Mouse (Mus musculus) heart, embryonic 16.5 days (tissue): ENCODE data around the gene Prl7b1. TPM values are rescaled to one million over a fixed set of nuclear protein-coding genes. Genes with fewer than 3 reads are reported as not detected.

Source experiments
- ATAC-seq: fragments of 200-750 bp; cut with Nextera tagmentation; replicated peaks from 2 replicates; pipeline ENCODE4 v1.8.0; 2017; ENCODE audit warnings: moderate number of reproducible peaks; ENCODE audit not compliant: insufficient read depth, low FRiP score; ENCODE audit errors: extremely low read depth
- H3K27ac ChIP-seq: fragments of 300-500 bp; sonication (generic); 2 replicates; pipeline ENCODE4 v1.5.1; 2014; ENCODE audit warnings: mild to moderate bottlenecking, low read length, control low read depth, moderate library complexity
- H3K27me3 ChIP-seq: fragments of 300-500 bp; sonication (generic); 2 replicates; pipeline ENCODE4 v1.6.1; 2014; ENCODE audit warnings: low read length, mixed read lengths; ENCODE audit not compliant: control insufficient read depth, insufficient read depth
- H3K36me3 ChIP-seq: fragments of 300-500 bp; sonication (generic); 2 replicates; pipeline ENCODE4 v1.6.1; 2014; ENCODE audit not compliant: control insufficient read depth, insufficient read depth
- H3K4me1 ChIP-seq: fragments of 300-500 bp; sonication (generic); 2 replicates; pipeline ENCODE4 v1.6.1; 2014; ENCODE audit warnings: low read length, mixed read lengths; ENCODE audit not compliant: control insufficient read depth, insufficient read depth
- H3K4me2 ChIP-seq: fragments of 300-500 bp; sonication (generic); 2 replicates; pipeline ENCODE4 v1.6.1; 2014; ENCODE audit warnings: low read depth, mild to moderate bottlenecking, control low read depth, low read length
- H3K4me3 ChIP-seq: fragments of 300-500 bp; sonication (generic); 2 replicates; pipeline ENCODE4 v1.5.1; 2014; ENCODE audit warnings: mild to moderate bottlenecking, control low read depth, low read length
- H3K9ac ChIP-seq: fragments of 300-500 bp; sonication (generic); 2 replicates; pipeline ENCODE4 v1.6.1; 2014; ENCODE audit warnings: low read length, control low read depth
- H3K9me3 ChIP-seq: fragments of 300-500 bp; sonication (generic); replicated peaks from 2 replicates; pipeline ENCODE4 v1.6.1; 2016; ENCODE audit warnings: low read length; ENCODE audit not compliant: control insufficient read depth
- WGBS: fragments of 180-500 bp; shearing (Covaris S2); extraction: QIAGEN DNeasy Blood & Tissue Kit; methylation state at CpG from one replicate; pipeline ENCODE4 v1.1.7; 2014; 5-methylcytosine and 5-hydroxymethylcytosine counted together
- polyA plus RNA-seq: library from polyadenylated mRNA; unstranded; fragments of >200 nt; fragmentation: Nextera tagmentation; extraction: Ambion mirVana; gene quantifications from 2 replicates; pipeline ENCODE4 v1.2.1, GENCODE M21; 2015

Prl7b1 gene
- not detected in 2 replicates for polyA plus RNA-seq

DNA sequence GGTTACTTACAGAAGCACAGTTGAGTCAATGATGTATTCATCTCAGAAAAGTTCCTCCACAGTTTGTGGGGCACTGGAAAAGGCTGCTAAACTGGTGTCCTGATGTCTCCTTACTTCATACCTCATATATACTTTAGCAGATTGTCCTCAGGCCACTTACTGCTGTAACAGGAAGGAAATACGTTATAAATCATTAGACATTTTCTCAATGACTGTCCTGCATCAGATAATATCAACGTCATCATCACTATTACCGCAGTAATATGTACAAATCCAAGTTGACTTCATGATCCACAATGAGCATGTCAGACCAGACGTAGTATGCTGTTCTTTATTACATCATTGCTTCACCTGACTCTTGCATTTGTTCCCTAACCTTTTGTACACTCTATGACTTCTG, at the start of gene Prl7b1:
Gene Prl7b1, minus strand, starts transcription at position 101 of the 400 bp plus-strand sequence.
- Histone ChIP-seq H3K4me2 (no peak within 1 kb of the TSS), H3K36me3 (no peaks in the 10 kb centered on the region), H3K9me3 (no peaks in the 10 kb centered on the region), H3K27me3 (no peaks in the 10 kb centered on the region), H3K9ac (no peak within 1 kb of the TSS), H3K4me1 (no peaks in the 10 kb centered on the region), H3K27ac (no peak within 1 kb of the TSS), H3K4me3 (no peak within 1 kb of the TSS)
- ATAC-seq: no peak
- WGBS: 52% methylated on average over 4 of the region's 4 CpGs

DNA sequence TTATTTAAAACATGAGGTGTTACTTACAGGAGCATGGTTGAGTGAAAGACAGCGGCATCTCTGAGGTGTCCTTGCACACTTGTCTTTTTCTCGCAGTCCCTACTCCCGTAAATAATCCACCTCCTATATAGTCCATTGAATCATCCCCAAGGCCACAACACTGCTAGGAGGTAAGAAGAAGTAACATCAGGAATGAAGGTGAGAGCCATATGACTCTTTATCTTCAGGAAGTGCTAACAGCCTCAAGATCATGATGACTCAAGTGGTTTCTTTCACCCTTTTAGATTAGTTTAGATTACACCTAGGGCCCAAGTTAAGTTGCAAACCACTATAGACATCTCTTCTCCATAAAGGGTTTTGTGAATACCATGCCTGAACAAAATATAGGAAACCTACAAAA, 32.0 kb upstream of the Prl7b1 start, which contains the start of gene Prl7a1:
Gene Prl7a1, minus strand, starts transcription at position 101 of the 400 bp plus-strand sequence.
- ATAC-seq: no peak
- Histone ChIP-seq H3K36me3 (no peaks in the 10 kb centered on the region), H3K27me3 (no peaks in the 10 kb centered on the region), H3K9ac (no peak within 1 kb of the TSS), H3K27ac (no peak within 1 kb of the TSS), H3K4me1 (no peaks in the 10 kb centered on the region), H3K4me2 (no peak within 1 kb of the TSS), H3K9me3 (no peaks in the 10 kb centered on the region), H3K4me3 (no peak within 1 kb of the TSS)
- 89% methylated on average over 3 of the region's 3 CpGs for WGBS

DNA sequence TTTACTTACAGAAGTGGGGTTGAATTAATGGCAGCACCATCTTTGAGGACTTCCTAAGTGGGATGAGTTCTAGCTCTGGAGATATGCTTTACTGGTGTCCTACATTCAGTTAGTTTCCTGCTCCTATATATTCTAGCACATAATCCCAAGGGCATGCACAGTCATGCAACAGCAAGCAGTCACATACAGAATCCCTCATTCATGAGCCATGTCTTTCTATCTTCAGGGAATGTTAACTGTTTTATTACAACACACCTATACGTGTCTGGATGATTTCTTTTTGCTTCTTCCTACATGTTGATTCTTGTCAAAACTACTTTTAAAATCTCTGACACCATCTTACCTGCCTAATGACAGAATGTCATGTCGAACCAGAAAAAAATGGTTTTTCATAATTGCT, 28.3 kb downstream of the Prl7b1 start, which contains the start of gene Prl8a1:
Gene Prl8a1, minus strand, starts transcription at position 101 of the 400 bp plus-strand sequence.
- Histone ChIP-seq H3K4me2 (no peak within 1 kb of the TSS), H3K36me3 (no peaks in the 10 kb centered on the region), H3K9ac (no peak within 1 kb of the TSS), H3K27ac (no peak within 1 kb of the TSS), H3K27me3 (no peaks in the 10 kb centered on the region), H3K4me3 (no peak within 1 kb of the TSS), H3K4me1 (no peaks in the 10 kb centered on the region), H3K9me3 (no peaks in the 10 kb centered on the region)
- WGBS: 74% methylated on average over 2 of the region's 2 CpGs
- no peak for ATAC-seq

DNA sequence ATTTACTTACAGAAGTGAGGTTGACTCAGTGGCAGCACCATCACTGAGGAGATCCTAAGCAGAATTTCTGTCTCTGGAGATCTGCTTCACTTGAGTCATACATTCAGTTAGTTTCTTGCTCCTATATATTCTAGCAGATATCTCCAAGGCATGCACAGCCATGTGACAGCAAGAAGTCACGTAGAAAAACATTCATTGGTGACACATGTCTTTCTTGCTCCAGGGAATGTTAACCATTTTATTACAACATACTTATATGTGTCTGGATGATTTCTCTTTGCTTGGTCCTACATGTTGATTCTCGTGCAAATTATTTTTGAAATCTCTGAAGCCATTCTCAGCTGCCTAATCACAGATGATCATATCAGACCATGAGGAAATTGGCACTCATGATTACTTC, 45.9 kb downstream of the Prl7b1 start, which contains the start of gene Prl8a9:
Gene Prl8a9, minus strand, starts transcription at position 101 of the 400 bp plus-strand sequence.
- WGBS: 69% methylated on average over 2 of the region's 2 CpGs
- H3K27me3 ChIP-seq: no peaks in the 10 kb centered on the region
- H3K4me3 ChIP-seq: no peak within 1 kb of the TSS
- no peaks in the 10 kb centered on the region for H3K9me3 ChIP-seq
- H3K36me3 ChIP-seq: no peaks in the 10 kb centered on the region
- no peaks in the 10 kb centered on the region for H3K4me1 ChIP-seq
- ATAC-seq: no peak
- no peak within 1 kb of the TSS for H3K9ac ChIP-seq
- H3K4me2 ChIP-seq: no peak within 1 kb of the TSS
- H3K27ac ChIP-seq: no peak within 1 kb of the TSS

DNA sequence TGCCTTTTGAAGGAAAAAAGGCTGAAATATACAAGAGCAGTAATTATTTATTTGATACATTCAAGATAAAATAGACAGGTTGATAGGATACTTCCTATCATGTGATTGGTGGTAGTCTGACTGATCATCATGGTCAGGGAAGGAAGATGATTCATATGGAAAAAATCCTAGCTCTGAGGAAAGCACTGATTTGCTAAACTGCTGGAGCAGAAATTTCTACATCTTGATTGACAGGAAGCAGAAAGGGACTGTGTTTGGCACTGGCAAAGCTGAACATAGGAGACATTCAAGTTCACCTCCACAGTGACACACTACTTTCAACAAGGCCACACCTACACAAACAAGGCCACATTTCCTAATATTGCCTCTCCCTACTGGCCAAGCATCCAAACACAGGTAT, 57.0 kb downstream of the Prl7b1 start:
- Histone ChIP-seq H3K36me3 (no peaks in the 10 kb centered on the region), H3K4me2 (no peak overlapping the region), H3K4me1 (no peaks in the 10 kb centered on the region), H3K4me3 (no peak overlapping the region), H3K9ac (no peak overlapping the region), H3K27ac (no peak overlapping the region), H3K27me3 (no peaks in the 10 kb centered on the region), H3K9me3 (no peaks in the 10 kb centered on the region)
- no peak for ATAC-seq

Other genes starting within 250 kb of the Prl7b1 start
- gene Prl2b1, start 219.7 kb downstream of the Prl7b1 start, polyA plus RNA-seq: not detected in 2 replicates
- gene Prl8a6, start 171.9 kb downstream of the Prl7b1 start, polyA plus RNA-seq: not detected in 2 replicates
- not detected in 2 replicates for gene Prl8a8, start 97.4 kb downstream of the Prl7b1 start, polyA plus RNA-seq
- not detected in 2 replicates for gene Prl8a9, start 46.0 kb downstream of the Prl7b1 start, polyA plus RNA-seq
- gene Prl8a1, start 28.4 kb downstream of the Prl7b1 start, polyA plus RNA-seq: not detected in 2 replicates
- not detected in 2 replicates for gene Prl7a1, start 31.9 kb upstream of the Prl7b1 start, polyA plus RNA-seq
- gene Prl7a2, start 57.5 kb upstream of the Prl7b1 start, polyA plus RNA-seq: not detected in 2 replicates
- not detected in 2 replicates for gene Prl7d1, start 106.2 kb upstream of the Prl7b1 start, polyA plus RNA-seq
- gene Prl7c1, start 170.2 kb upstream of the Prl7b1 start, polyA plus RNA-seq: not detected in 2 replicates
- gene Prl2a1, start 191.1 kb upstream of the Prl7b1 start, polyA plus RNA-seq: not detected in 2 replicates
- not detected in 2 replicates for gene Prl2c1, start 238.8 kb upstream of the Prl7b1 start, polyA plus RNA-seq